Mouse (Mus musculus) embryonic facial prominence, embryonic 11.5 days (tissue): ENCODE data around the gene Senp7. TPM values are rescaled to one million over a fixed set of nuclear protein-coding genes. Genes with fewer than 3 reads are reported as not detected.
"Not testable (repeated sequence)": the region's sequence is repeated elsewhere in the genome, so short reads cannot be mapped to it uniquely, and the experiment has no call there.

Source experiments
- ATAC-seq: fragments of 200-750 bp; cut with Nextera tagmentation; replicated peaks from 2 replicates; pipeline ENCODE4 v1.8.0; 2017; ENCODE audit warnings: low read depth; ENCODE audit not compliant: insufficient number of reproducible peaks, low FRiP score, low TSS enrichment
- DNase-seq: peaks from one replicate; pipeline ENCODE4 v3.0.0-alpha.2; 2015; ENCODE audit warnings: low spot score
- H3K27ac ChIP-seq: fragments of 300-500 bp; sonication (generic); replicated peaks from 2 replicates; pipeline ENCODE4 v1.5.1; 2014; ENCODE audit warnings: mild to moderate bottlenecking, low read depth, low read length, control low read depth
- H3K27me3 ChIP-seq: fragments of 300-500 bp; sonication (generic); 2 replicates; pipeline ENCODE4 v1.6.1; 2014; ENCODE audit warnings: mild to moderate bottlenecking, low read length, moderate library complexity, mixed read lengths; ENCODE audit not compliant: control insufficient read depth, insufficient read depth
- H3K36me3 ChIP-seq: fragments of 300-500 bp; sonication (generic); replicated peaks from 2 replicates; pipeline ENCODE4 v1.6.1; 2014; ENCODE audit warnings: low read depth, mild to moderate bottlenecking, low read length, moderate library complexity, mixed read lengths; ENCODE audit not compliant: control insufficient read depth, insufficient read depth
- H3K4me1 ChIP-seq: fragments of 300-500 bp; sonication (generic); 2 replicates; pipeline ENCODE4 v1.6.1; 2014; ENCODE audit warnings: low read length, mixed read lengths; ENCODE audit not compliant: control insufficient read depth, insufficient read depth
- H3K4me2 ChIP-seq: fragments of 300-500 bp; sonication (generic); 2 replicates; pipeline ENCODE4 v1.6.1; 2014; ENCODE audit warnings: low read depth, mild to moderate bottlenecking, control low read depth, low read length, moderate library complexity
- H3K4me3 ChIP-seq: fragments of 300-500 bp; sonication (generic); 2 replicates; pipeline ENCODE4 v1.5.1; 2014; ENCODE audit warnings: low read depth, low read length, control low read depth
- H3K9ac ChIP-seq: fragments of 300-500 bp; sonication (generic); replicated peaks from 2 replicates; pipeline ENCODE4 v1.6.1; 2014; ENCODE audit warnings: mild to moderate bottlenecking, control low read depth, low read length
- H3K9me3 ChIP-seq: fragments of 300-500 bp; sonication (generic); replicated peaks from 2 replicates; pipeline ENCODE4 v1.6.1; 2016; ENCODE audit warnings: mild to moderate bottlenecking, low read length, inconsistent platforms, mixed read lengths; ENCODE audit not compliant: control insufficient read depth
- WGBS: fragments of 180-500 bp; shearing (Covaris S2); extraction: QIAGEN DNeasy Blood & Tissue Kit; methylation state at CpG from one replicate; pipeline ENCODE4 v1.1.7; 2014; 5-methylcytosine and 5-hydroxymethylcytosine counted together
- polyA plus RNA-seq: library from polyadenylated mRNA; unstranded; fragments of >200 nt; fragmentation: Nextera tagmentation; extraction: Ambion mirVana; gene quantifications from 2 replicates; pipeline ENCODE4 v1.2.1, GENCODE M21; 2014

The Senp7 gene
- polyA plus RNA-seq: 36.1 and 40.9 TPM in 2 replicates

GRCm38 (mm10) chr16:56048038-56048437 is at the start of gene Senp7:
Senp7 (plus strand) TSS chr16:56048338.
- no CpG with 5 or more reads among the region's 4 CpGs for WGBS
- H3K4me1 ChIP-seq, H3K27me3 ChIP-seq, ATAC-seq, H3K9ac ChIP-seq, H3K4me2 ChIP-seq, H3K4me3 ChIP-seq, H3K27ac ChIP-seq, DNase-seq, H3K36me3 ChIP-seq, H3K9me3 ChIP-seq: not testable (repeated sequence)

- 93% methylated on average over 11 of the region's 11 CpGs for WGBS
- no peak overlapping the region for H3K27ac ChIP-seq
- no peak overlapping the region for H3K4me3 ChIP-seq
- H3K4me2 ChIP-seq: no peak overlapping the region
- peaks cover 2% of the 10 kb centered on the region; the same call in 1 of the 2 replicates for H3K36me3 ChIP-seq
- no peaks in the 10 kb centered on the region for H3K27me3 ChIP-seq
- no peak for DNase-seq
- no peaks in the 10 kb centered on the region for H3K4me1 ChIP-seq
- ATAC-seq: no peak
- no peaks in the 10 kb centered on the region for H3K9me3 ChIP-seq
- no peak overlapping the region for H3K9ac ChIP-seq
Observed at GRCm38 (mm10) chr16:56006798-56007197, 41.3 kb upstream of the Senp7 start.

- ATAC-seq: no peak
Observed at GRCm38 (mm10) chr16:56008862-56009261, 39.3 kb upstream of the Senp7 start.

GRCm38 (mm10) chr16:56012789-56013743 is 35.1 kb upstream of the Senp7 start:
- 92% methylated on average over 10 of the region's 10 CpGs for WGBS
- H3K27ac ChIP-seq: no peak overlapping the region
- no peaks in the 10 kb centered on the region for H3K4me1 ChIP-seq
- H3K4me3 ChIP-seq: no peak overlapping the region
- no peak overlapping the region for H3K4me2 ChIP-seq
- H3K9ac ChIP-seq: no peak overlapping the region
- DNase-seq (no peak), ATAC-seq (peak; percentile 59; the same call in 1 of the 2 replicates)
- H3K9me3 ChIP-seq: no peaks in the 10 kb centered on the region
- no peaks in the 10 kb centered on the region for H3K27me3 ChIP-seq
- peaks cover 10% of the 10 kb centered on the region for H3K36me3 ChIP-seq

More at GRCm38 (mm10) chr16:56008862-56009261, 39.3 kb upstream of the Senp7 start:
- no peaks in the 10 kb centered on the region for H3K27me3 ChIP-seq
- H3K27ac ChIP-seq: no peak overlapping the region
- H3K9ac ChIP-seq: no peak overlapping the region
- H3K36me3 ChIP-seq: peaks cover 2% of the 10 kb centered on the region; the same call in 1 of the 2 replicates
- no peak for DNase-seq
- H3K4me1 ChIP-seq: no peaks in the 10 kb centered on the region
- H3K4me3 ChIP-seq: no peak overlapping the region
- no peak overlapping the region for H3K4me2 ChIP-seq
- 90% methylated on average over 1 of the region's 1 CpGs for WGBS
- no peaks in the 10 kb centered on the region for H3K9me3 ChIP-seq

DNA sequence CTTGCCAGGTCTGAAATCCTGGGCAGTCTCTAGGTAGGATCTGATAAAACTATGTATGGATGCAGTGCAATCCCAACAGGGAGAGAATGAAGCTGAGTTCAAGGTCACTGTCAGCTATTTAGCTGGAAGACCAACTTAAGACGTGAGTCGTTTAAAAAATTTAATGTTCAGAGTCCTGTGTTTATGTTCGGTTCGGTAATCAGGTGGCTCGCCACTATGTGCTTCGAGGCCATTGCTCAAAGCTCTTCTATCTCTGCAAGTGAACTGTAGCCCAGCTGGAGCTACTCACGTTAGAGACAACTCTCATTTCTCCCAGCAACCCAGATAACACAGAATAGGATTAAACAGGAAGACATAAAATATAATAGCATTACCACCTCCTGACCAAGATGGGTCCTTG is 34.1 kb upstream of the Senp7 start:
- WGBS: 92% methylated on average over 7 of the region's 7 CpGs

DNA sequence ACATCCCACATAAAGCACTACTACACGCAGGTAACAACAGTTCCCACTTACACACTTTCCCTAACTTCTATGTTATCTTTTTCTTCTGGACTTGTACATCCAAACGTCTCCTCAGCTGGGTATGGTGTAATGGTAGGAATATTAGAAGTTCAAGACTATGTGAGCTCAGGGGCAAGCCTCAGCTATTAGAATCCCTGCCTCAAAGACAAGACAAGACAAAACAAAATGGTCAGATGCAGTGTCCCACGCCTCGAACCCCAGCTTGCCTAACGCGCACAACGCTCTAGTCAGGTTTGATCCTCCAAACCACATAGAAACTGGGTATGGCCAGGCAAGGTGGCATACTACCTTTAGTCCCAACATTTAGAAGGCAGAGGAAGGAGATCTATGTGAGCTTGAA is 28.5 kb upstream of the Senp7 start:
- Histone ChIP-seq H3K4me3 (no peak overlapping the region), H3K4me2 (no peak overlapping the region), H3K9me3 (no peaks in the 10 kb centered on the region), H3K9ac (no peak overlapping the region), H3K27ac (no peak overlapping the region), H3K27me3 (no peaks in the 10 kb centered on the region), H3K36me3 (peaks cover 19% of the 10 kb centered on the region), H3K4me1 (no peaks in the 10 kb centered on the region)
- WGBS: 97% methylated on average over 7 of the region's 7 CpGs
- DNase-seq: no peak
- ATAC-seq: no peak

More for the DNA sequence above, 34.1 kb upstream of the Senp7 start:
- no peak overlapping the region for H3K27ac ChIP-seq
- H3K36me3 ChIP-seq: peaks cover 17% of the 10 kb centered on the region
- no peaks in the 10 kb centered on the region for H3K9me3 ChIP-seq
- DNase-seq (no peak), ATAC-seq (no peak)
- H3K4me3 ChIP-seq: no peak overlapping the region
- H3K27me3 ChIP-seq: no peaks in the 10 kb centered on the region
- H3K4me1 ChIP-seq: no peaks in the 10 kb centered on the region
- no peak overlapping the region for H3K4me2 ChIP-seq
- no peak overlapping the region for H3K9ac ChIP-seq

DNA sequence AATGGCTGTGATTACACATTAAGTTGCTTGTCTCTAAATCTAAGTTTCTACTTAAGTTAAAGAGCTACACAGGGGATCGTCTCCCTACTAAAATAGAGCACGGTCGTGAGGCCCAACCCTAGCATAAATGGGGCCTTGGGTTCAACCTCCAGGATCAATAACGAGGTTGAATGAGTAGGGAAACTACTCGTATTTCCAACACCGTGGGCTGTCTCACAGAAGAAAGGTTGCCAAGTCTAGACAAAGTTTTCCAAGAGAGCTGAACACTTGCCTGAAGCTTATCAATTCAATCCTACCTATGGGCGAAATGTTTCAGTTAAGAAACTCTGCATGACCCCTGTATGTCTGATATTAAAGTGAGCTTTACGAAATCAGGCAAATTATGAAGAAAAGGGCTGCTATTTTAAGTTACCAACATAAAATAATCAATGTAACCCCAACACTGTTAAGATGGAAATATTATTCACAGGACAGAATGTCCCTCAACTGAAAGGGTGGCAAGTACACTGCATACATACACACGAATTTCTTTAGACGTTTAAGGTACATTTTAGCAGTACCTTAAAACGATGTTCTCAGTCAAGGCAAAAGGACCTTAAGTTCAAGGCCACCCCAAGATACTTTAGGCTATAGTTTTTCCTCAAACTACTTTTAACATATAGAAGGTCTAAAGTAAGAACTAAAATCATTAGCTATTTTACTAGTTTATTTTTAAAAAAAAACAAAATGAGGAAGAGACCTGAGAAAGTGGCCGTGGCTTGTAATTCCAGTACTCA is 20.1 kb upstream of the Senp7 start:
- no peak for ATAC-seq
- no peak for DNase-seq
- Histone ChIP-seq H3K9me3 (no peaks in the 10 kb centered on the region), H3K4me1 (no peaks in the 10 kb centered on the region), H3K4me2 (peak overlapping the region; percentile 49), H3K27me3 (no peaks in the 10 kb centered on the region), H3K27ac (no peak overlapping the region), H3K9ac (peak overlapping the region; percentile 97), H3K36me3 (no peaks in the 10 kb centered on the region), H3K4me3 (peak overlapping the region; percentile 98)
- WGBS: 53% methylated on average over 12 of the region's 12 CpGs
